Mouse (Mus musculus): Measurements from ENCODE around the gene Ccdc89. TPM values are rescaled to one million over a fixed set of nuclear protein-coding genes. Genes with fewer than 3 reads are reported as not detected.
A peak's percentile ranks its signal among the peaks of the same experiment; 100 is the strongest.

Ccdc89 gene
- polyA plus RNA-seq, 1 experiment from 2014 or later, result 2.8 TPM

DNA sequence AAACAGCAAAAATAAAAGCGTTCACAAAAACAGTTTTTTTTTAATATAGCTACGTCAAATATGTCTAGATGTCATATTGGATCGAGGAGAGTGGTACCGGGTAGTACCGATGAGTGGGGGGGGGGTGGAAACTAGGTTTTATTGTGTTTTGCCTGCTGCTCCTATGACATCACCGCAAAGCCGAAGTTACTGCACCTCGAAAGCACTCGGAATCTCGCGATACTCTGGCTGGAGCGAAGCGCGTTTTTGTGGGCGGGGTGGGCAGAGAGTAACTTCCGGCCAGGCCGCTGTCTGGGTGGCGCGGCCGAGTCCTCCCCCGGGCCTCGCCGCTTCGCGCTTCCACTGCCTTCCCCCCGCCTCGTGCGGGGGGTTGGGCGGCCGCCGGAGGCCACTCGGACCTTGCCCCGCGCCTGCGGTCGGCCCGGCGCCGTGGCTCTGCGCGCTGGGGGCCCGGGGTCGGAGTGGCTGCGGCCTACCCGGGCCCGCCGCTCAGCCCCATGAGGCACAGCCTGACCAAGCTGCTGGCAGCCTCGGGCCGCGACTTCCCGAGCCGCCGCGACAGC lies 16.2 kb downstream of the Ccdc89 start, which contains the start of gene Crebzf:
TSS of gene Crebzf (plus strand) at position 212 of the 563 bp plus-strand sequence.
- peak; percentile 93 for ATAC-seq (ENCODE audit: insufficient number of reproducible peaks, insufficient read depth, low FRiP score, low TSS enrichment, low read depth)
- 0 out of 2 replicates have a peak, but pooled peaks cover 3% of the 10 kb centered on the region for H3K4me1 ChIP-seq (replicated peaks)
- peaks cover 6% of the 10 kb centered on the region for H3K36me3 ChIP-seq
- H3K4me2 ChIP-seq, result peak within 1 kb of the TSS; percentile 95
- no peaks in the 10 kb centered on the region for H3K9me3 ChIP-seq
- peak within 1 kb of the TSS; percentile 99 for H3K9ac ChIP-seq (replicated peaks)
- WGBS, result under 1% methylated on average over 52 of the region's 54 CpGs
- no peaks in the 10 kb centered on the region for H3K27me3 ChIP-seq
- peak within 1 kb of the TSS; percentile 99 for H3K27ac ChIP-seq
- peak within 1 kb of the TSS; percentile 96 for H3K4me3 ChIP-seq (replicated peaks)

DNA sequence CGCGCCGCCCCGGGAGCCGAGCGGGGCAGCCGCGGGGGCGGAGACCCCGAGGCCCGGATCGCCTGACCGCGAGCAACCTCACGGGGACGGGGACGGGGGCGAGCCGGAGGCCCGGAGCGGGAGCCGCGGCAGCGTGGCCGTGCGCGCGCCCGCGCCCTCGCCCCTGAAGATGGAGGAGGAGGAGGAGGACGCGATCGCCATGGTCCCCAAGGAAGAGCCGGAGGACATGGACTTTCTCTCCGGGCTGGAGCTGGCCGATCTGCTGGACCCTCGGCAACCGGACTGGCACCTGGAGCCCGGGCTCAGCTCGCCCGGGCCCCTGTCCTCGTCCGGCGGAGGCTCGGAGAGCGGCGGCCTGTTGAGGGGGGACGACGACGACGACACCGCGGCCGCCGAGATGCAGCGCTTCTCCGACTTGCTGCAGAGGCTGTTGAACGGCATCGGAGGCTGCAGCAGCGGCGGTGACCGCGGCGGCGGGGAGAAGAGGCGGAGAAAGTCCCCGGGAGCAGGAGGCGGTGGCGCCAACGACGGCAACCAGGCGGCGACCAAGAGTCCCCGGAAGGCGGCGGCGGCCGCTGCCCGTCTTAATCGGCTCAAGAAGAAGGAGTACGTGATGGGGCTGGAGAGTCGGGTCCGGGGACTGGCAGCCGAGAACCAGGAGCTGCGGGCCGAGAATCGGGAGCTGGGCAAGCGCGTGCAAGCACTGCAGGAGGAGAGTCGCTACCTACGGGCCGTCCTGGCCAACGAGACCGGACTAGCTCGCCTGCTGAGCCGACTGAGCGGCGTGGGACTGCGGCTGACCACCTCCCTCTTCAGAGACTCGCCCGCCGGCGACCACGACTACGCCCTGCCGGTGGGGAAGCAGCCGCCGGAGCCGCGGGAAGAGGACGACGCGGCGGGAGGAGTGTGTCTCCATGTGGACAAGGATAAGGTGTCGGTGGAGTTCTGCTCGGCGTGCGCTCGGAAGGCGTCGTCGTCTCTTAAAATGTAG lies 17.0 kb downstream of the Ccdc89 start:
- peak overlapping the region; percentile 95 for H3K4me2 ChIP-seq
- WGBS, result under 1% methylated on average over 113 of the region's 123 CpGs
- peak; percentile 59 for ATAC-seq (ENCODE audit: insufficient number of reproducible peaks, insufficient read depth, low FRiP score, low TSS enrichment, low read depth)
- H3K9ac ChIP-seq (replicated peaks), result peak overlapping the region; percentile 99
- no peaks in the 10 kb centered on the region for H3K9me3 ChIP-seq
- peak overlapping the region; percentile 99 for H3K27ac ChIP-seq
- H3K27me3 ChIP-seq, result no peaks in the 10 kb centered on the region
- H3K4me1 ChIP-seq (replicated peaks), result 0 out of 2 replicates have a peak, but pooled peaks cover 3% of the 10 kb centered on the region
- peak overlapping the region; percentile 96 for H3K4me3 ChIP-seq (replicated peaks)
- H3K36me3 ChIP-seq, result peaks cover 11% of the 10 kb centered on the region

- WGBS, result 0% methylated on average over 6 of the region's 6 CpGs
Measured at GRCm38 (mm10) chr7:90444206-90444605, 17.8 kb downstream of the Ccdc89 start.

GRCm38 (mm10) chr7:90456149-90456844 lies 29.9 kb downstream of the Ccdc89 start:
- H3K4me2 ChIP-seq, result peak overlapping the region; percentile 66
- peak overlapping the region; percentile 74 for H3K9ac ChIP-seq (replicated peaks)
- 32% methylated on average over 7 of the region's 7 CpGs for WGBS
- H3K27me3 ChIP-seq, result no peaks in the 10 kb centered on the region
- no peak for ATAC-seq (ENCODE audit: insufficient number of reproducible peaks, insufficient read depth, low FRiP score, low TSS enrichment, low read depth)
- H3K27ac ChIP-seq, result no peak overlapping the region; the same call in 1 of the 2 replicates
- no peaks in the 10 kb centered on the region for H3K9me3 ChIP-seq
- peaks cover 10% of the 10 kb centered on the region for H3K4me1 ChIP-seq (replicated peaks)
- peaks cover 31% of the 10 kb centered on the region for H3K36me3 ChIP-seq
- H3K4me3 ChIP-seq (replicated peaks), result peak overlapping the region; percentile 72

More at GRCm38 (mm10) chr7:90444206-90444605, 17.8 kb downstream of the Ccdc89 start:
- Histone ChIP-seq H3K4me1 (replicated peaks) (0 out of 2 replicates have a peak, but pooled peaks cover 3% of the 10 kb centered on the region), H3K9ac (replicated peaks) (peak overlapping the region; percentile 99), H3K4me2 (peak overlapping the region; percentile 95), H3K36me3 (peaks cover 14% of the 10 kb centered on the region), H3K9me3 (no peaks in the 10 kb centered on the region), H3K27me3 (no peaks in the 10 kb centered on the region), H3K4me3 (replicated peaks) (peak overlapping the region; percentile 96), H3K27ac (peak overlapping the region; percentile 99; the same call in 1 of the 2 replicates)
- ATAC-seq (ENCODE audit: insufficient number of reproducible peaks, insufficient read depth, low FRiP score, low TSS enrichment, low read depth), result no peak

DNA sequence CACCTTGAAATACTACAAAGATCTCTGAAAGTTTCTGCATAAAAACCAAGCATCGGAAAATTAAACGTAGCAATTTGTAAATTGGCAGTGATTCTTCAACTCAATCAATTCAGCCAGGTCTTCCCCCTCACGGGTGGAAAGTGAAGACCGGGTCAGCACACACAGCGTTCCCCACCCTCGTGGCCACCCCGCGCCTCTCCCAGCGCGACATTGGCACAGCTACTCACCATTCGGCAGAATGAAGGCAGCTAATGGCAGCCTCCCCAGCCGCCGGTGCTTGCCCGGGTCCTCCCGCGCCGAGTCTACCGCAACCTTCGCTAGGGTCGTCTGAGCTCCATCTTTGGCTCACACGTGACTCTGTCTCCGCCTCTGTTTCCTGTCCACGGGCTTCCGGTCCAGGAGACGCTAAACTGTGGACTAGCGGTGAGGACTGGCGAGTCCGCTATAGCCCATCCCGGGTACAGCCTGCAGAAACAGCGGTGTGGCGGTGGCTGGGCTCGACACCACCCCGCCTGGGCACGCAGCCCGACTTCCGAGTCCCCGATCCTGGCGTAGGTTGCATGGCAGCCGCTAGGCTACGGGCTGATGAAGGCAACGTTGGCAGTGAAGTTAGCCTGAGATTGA lies 30.6 kb downstream of the Ccdc89 start, which contains the start of gene Tmem126a:
TSS of gene Tmem126a (minus strand) at position 385 of the 624 bp plus-strand sequence.
- Histone ChIP-seq H3K9ac (replicated peaks) (peak within 1 kb of the TSS; percentile 74), H3K4me2 (peak within 1 kb of the TSS; percentile 66), H3K9me3 (no peaks in the 10 kb centered on the region), H3K27me3 (0 out of 2 replicates have a peak, but pooled peaks cover 4% of the 10 kb centered on the region), H3K4me3 (replicated peaks) (peak within 1 kb of the TSS; percentile 72), H3K27ac (peak within 1 kb of the TSS; percentile 95), H3K4me1 (replicated peaks) (peaks cover 10% of the 10 kb centered on the region), H3K36me3 (peaks cover 25% of the 10 kb centered on the region)
- peak; percentile 98 for ATAC-seq (ENCODE audit: insufficient number of reproducible peaks, insufficient read depth, low FRiP score, low TSS enrichment, low read depth)
- WGBS, result under 1% methylated on average over 41 of the region's 41 CpGs

GRCm38 (mm10) chr7:90457517-90457916 lies 31.1 kb downstream of the Ccdc89 start:
- Histone ChIP-seq H3K9me3 (no peaks in the 10 kb centered on the region), H3K4me2 (peak overlapping the region; percentile 66), H3K4me1 (replicated peaks) (peaks cover 10% of the 10 kb centered on the region), H3K4me3 (replicated peaks) (peak overlapping the region; percentile 72), H3K9ac (replicated peaks) (peak overlapping the region; percentile 74), H3K36me3 (peaks cover 21% of the 10 kb centered on the region), H3K27ac (peak overlapping the region; percentile 95), H3K27me3 (0 out of 2 replicates have a peak, but pooled peaks cover 4% of the 10 kb centered on the region)
- WGBS, result 12% methylated on average over 10 of the region's 10 CpGs
- peak; percentile 50; the same call in 1 of the 2 replicates for ATAC-seq (ENCODE audit: insufficient number of reproducible peaks, insufficient read depth, low FRiP score, low TSS enrichment, low read depth)

GRCm38 (mm10) chr7:90460330-90460729 lies 34.0 kb downstream of the Ccdc89 start:
- Histone ChIP-seq H3K4me2 (no peak overlapping the region), H3K27ac (no peak overlapping the region), H3K9me3 (no peaks in the 10 kb centered on the region), H3K27me3 (0 out of 2 replicates have a peak, but pooled peaks cover 4% of the 10 kb centered on the region), H3K4me3 (replicated peaks) (no peak overlapping the region), H3K9ac (replicated peaks) (no peak overlapping the region), H3K36me3 (no peaks in the 10 kb centered on the region), H3K4me1 (replicated peaks) (peaks cover 10% of the 10 kb centered on the region)
- ATAC-seq (ENCODE audit: insufficient number of reproducible peaks, insufficient read depth, low FRiP score, low TSS enrichment, low read depth), result no peak
- WGBS, result 60% methylated on average over 10 of the region's 10 CpGs

DNA sequence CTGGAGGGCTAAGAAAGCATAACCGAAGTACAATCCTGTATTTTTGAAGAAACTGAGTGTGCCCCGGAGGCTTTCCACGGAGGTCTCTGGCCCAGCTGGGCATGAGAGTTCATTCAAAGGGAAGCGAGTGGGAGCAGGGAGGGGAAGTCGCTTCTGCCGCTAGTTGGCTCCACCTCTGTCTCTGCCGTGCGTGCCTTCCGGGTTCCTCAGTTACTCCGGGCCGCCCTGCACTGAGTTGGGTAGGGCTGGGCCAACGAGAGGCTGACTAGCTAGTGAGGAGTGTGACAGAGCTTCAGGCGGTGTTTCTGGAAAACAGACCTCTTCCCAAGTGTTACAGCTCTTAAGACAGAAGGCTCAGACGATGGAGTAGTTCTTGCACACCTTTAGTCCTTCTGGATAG lies 34.6 kb downstream of the Ccdc89 start:
- H3K27me3 ChIP-seq, result 0 out of 2 replicates have a peak, but pooled peaks cover 4% of the 10 kb centered on the region
- H3K4me3 ChIP-seq (replicated peaks), result no peak overlapping the region
- WGBS, result 21% methylated on average over 14 of the region's 14 CpGs
- no peak for ATAC-seq (ENCODE audit: insufficient number of reproducible peaks, insufficient read depth, low FRiP score, low TSS enrichment, low read depth)
- H3K9me3 ChIP-seq, result no peaks in the 10 kb centered on the region
- no peak overlapping the region for H3K9ac ChIP-seq (replicated peaks)
- peaks cover 5% of the 10 kb centered on the region for H3K4me1 ChIP-seq (replicated peaks)
- H3K36me3 ChIP-seq, result no peaks in the 10 kb centered on the region
- H3K27ac ChIP-seq, result no peak overlapping the region
- H3K4me2 ChIP-seq, result no peak overlapping the region

- 92% methylated on average over 5 of the region's 5 CpGs for WGBS
- H3K4me2 ChIP-seq, result no peak overlapping the region
Measured at GRCm38 (mm10) chr7:90461441-90461840, 35.1 kb downstream of the Ccdc89 start.

GRCm38 (mm10) chr7:90473511-90473910 lies 47.1 kb downstream of the Ccdc89 start:
- no peak overlapping the region for H3K4me2 ChIP-seq
- H3K27me3 ChIP-seq, result peaks cover 9% of the 10 kb centered on the region
- no peak for ATAC-seq (ENCODE audit: insufficient number of reproducible peaks, insufficient read depth, low FRiP score, low TSS enrichment, low read depth)
- H3K36me3 ChIP-seq, result peaks cover 17% of the 10 kb centered on the region
- H3K4me3 ChIP-seq (replicated peaks), result no peak overlapping the region
- H3K4me1 ChIP-seq (replicated peaks), result peaks cover 8% of the 10 kb centered on the region
- no peak overlapping the region for H3K27ac ChIP-seq
- H3K9me3 ChIP-seq, result no peaks in the 10 kb centered on the region
- H3K9ac ChIP-seq (replicated peaks), result no peak overlapping the region
- 73% methylated on average over 2 of the region's 2 CpGs for WGBS

More at GRCm38 (mm10) chr7:90461441-90461840, 35.1 kb downstream of the Ccdc89 start:
- H3K27me3 ChIP-seq, result 0 out of 2 replicates have a peak, but pooled peaks cover 4% of the 10 kb centered on the region
- H3K9me3 ChIP-seq, result no peaks in the 10 kb centered on the region
- ATAC-seq (ENCODE audit: insufficient number of reproducible peaks, insufficient read depth, low FRiP score, low TSS enrichment, low read depth), result no peak
- no peak overlapping the region for H3K4me3 ChIP-seq (replicated peaks)
- H3K27ac ChIP-seq, result no peak overlapping the region
- no peaks in the 10 kb centered on the region for H3K36me3 ChIP-seq
- no peak overlapping the region for H3K9ac ChIP-seq (replicated peaks)
- peaks cover under 1% of the 10 kb centered on the region; the same call in 1 of the 2 replicates for H3K4me1 ChIP-seq (replicated peaks)

All from limb, embryonic 12.5 days (tissue).